19 mouse cellular contexts compared by ENCODE assay signal in genomic region chr3:68637960-68638359, GRCm38 (mm10). TPM values are rescaled to one million over a fixed set of nuclear protein-coding genes. Genes with fewer than 3 reads are reported as not detected.
DNase-seq lines count a peak whose midpoint lies in the region; ATAC-seq lines count a peak whose summit lies in the region.
"Had no signal": no experiment of that assay in that cellular context is flagged by ENCODE, and none has a peak within 500 bp of the region (broad histone marks: within the 10 kb centered on the region; RNA-seq: fewer than 3 reads in every experiment).

No protein-coding gene starts in this region.

- no peaks in the 10 kb centered on the region for H3K9me3 ChIP-seq in liver, embryonic 15.5 days (replicated peaks)
- H3K9me3 ChIP-seq: heart, embryonic 10.5 days; limb, embryonic 13.5 days; stomach, embryonic 15.5 days had no signal

- H3K27me3 ChIP-seq in liver, embryonic 15.5 days: no peaks in the 10 kb centered on the region
- H3K27me3 ChIP-seq: limb, embryonic 13.5 days; stomach, embryonic 15.5 days had no signal

- H3K4me2 ChIP-seq in liver, embryonic 15.5 days: 0 out of 2 replicates have a peak overlapping the region, but pooled peaks have one; percentile 1
- H3K4me2 ChIP-seq: limb, embryonic 13.5 days; stomach, embryonic 15.5 days had no signal

- ATAC-seq in liver, embryonic 15.5 days (ENCODE audit: insufficient read depth): no peak
- ATAC-seq in activated CD4-positive, CD25-positive, alpha-beta regulatory T cell, adult 4 months: peak; percentile 66
- ATAC-seq in megakaryocyte progenitor cell, adult 5-6 weeks (replicated peaks; ENCODE audit: poor library complexity): peak; percentile 49

- no peaks in the 10 kb centered on the region for H3K36me3 ChIP-seq in liver, embryonic 15.5 days (replicated peaks)
- H3K36me3 ChIP-seq: heart, embryonic 10.5 days; limb, embryonic 13.5 days; stomach, embryonic 15.5 days had no signal

- H3K4me1 ChIP-seq in liver, embryonic 15.5 days (replicated peaks): no peaks in the 10 kb centered on the region
- H3K4me1 ChIP-seq: heart, embryonic 10.5 days; stomach, embryonic 15.5 days had no signal

- no peak overlapping the region for H3K4me3 ChIP-seq in liver, embryonic 15.5 days (replicated peaks)
- H3K4me3 ChIP-seq: erythroblast, embryonic 14.5 days; heart, embryonic 10.5 days; limb, embryonic 13.5 days; stomach, embryonic 15.5 days had no signal

- no peak overlapping the region for H3K9ac ChIP-seq in liver, embryonic 15.5 days
- H3K9ac ChIP-seq: limb, embryonic 13.5 days; stomach, embryonic 15.5 days had no signal

- no peak overlapping the region for H3K27ac ChIP-seq in liver, embryonic 15.5 days (replicated peaks)
- H3K27ac ChIP-seq: heart, embryonic 10.5 days; limb, embryonic 13.5 days; stomach, embryonic 15.5 days had no signal

- WGBS in liver, embryonic 15.5 days (ENCODE audit: insufficient replicate concordance): 24% methylated on average over 7 of the region's 7 CpGs

- no peak for DNase-seq in liver
- peak; percentile 59 for DNase-seq in CD4-positive, CD25-positive, alpha-beta regulatory T cell, adult 2 months (ENCODE audit: low read depth, low spot score)
- DNase-seq in cerebellum, adult 11-12 months: no peak
- DNase-seq in thymus, postnatal 14 days: no peak
- DNase-seq in gastrocnemius, postnatal 25 days: no peak
- DNase-seq: cerebellum, adult 18-20 months; kidney, postnatal 10 days; lung, adult 18-20 months; right cerebral cortex, postnatal 4 days; thymus, postnatal 36 days had no signal

RNA-seq across cellular contexts. Expression of gene Il12a, which starts 52.5 kb away (rescaled TPM):
- polyA plus RNA-seq in liver, embryonic 15.5 days (2015; fragmentation: Nextera tagmentation; extraction: Ambion mirVana): 1.6 and 2.3 TPM in 2 replicates
- polyA plus RNA-seq in activated CD4-positive, CD25-positive, alpha-beta regulatory T cell, adult 4 months (2017; shearing (Covaris generic)): not detected
- total RNA-seq in megakaryocyte progenitor cell, adult 5-6 weeks (2015): 41.2 and 51.4 TPM in 2 replicates
- total RNA-seq in megakaryocyte progenitor cell, adult 5-6 weeks (2017): 30.2 and 46.1 TPM in 2 replicates
- 1 to 10 TPM; 5.4 to 5.5 TPM for total RNA-seq in gastrocnemius, postnatal 25 days (2021)
- total RNA-seq: MEL had no signal
- polyA plus RNA-seq: erythroblast, embryonic 14.5 days; intestine, embryonic 14.5 days had no signal

Comparison
In these comparisons a context has a peak if more than half of its experiments do, and no peak if none do; other contexts are left out.
1. RNA of gene Il12a, which starts 52.5 kb away (total RNA-seq): 30.2 to 51.4 TPM in megakaryocyte progenitor cell, adult 5-6 weeks; 5.4 to 5.5 TPM in gastrocnemius, postnatal 25 days; every median in the first group is over 4 times any median in the second.